Mouse (Mus musculus): ENCODE results near the gene Rnf208. TPM values are rescaled to one million over a fixed set of nuclear protein-coding genes. Genes with fewer than 3 reads are reported as not detected.

Rnf208 gene
- polyA plus RNA-seq (2014; fragmentation: Nextera tagmentation; extraction: Ambion mirVana): 11.8 and 16.3 TPM in 2 replicates

DNA sequence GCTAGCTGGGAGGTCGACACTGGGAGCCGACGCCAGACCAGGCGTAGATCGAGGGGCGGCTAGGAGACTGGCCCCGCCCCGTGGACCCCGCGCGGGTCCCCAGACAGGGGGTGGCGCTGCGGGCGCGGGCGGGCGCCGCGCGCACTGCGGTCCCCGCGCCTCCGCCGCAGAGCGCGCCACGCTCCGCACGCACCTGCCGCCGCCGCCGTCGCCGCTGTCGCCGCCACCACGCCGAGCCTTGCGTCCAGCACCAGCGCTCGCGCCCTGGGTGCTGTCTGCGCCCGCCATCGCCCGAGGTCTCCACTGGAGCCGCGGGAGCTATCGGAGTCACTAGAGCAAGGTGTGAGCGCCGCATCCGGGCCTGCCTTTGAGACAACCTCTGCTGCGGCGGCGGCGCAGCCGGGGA lies at the start of gene Rnf208, which contains the start of gene Cysrt1:
Gene Rnf208 (plus strand): TSS at position 155 of the 406 bp plus-strand sequence.
Gene Cysrt1 (minus strand): TSS at position 352 of the 406 bp plus-strand sequence.
- no peak for DNase-seq (ENCODE audit: low spot score)
- 0% methylated on average over 1 of the region's 59 CpGs for WGBS
- Histone ChIP-seq H3K4me1 (ENCODE audit: control insufficient read depth, insufficient read depth, low read length) (peaks cover 15% of the 10 kb centered on the region), H3K36me3 (ENCODE audit: control insufficient read depth, insufficient read depth, low read length) (peaks cover 5% of the 10 kb centered on the region; the same call in 1 of the 2 replicates), H3K4me3 (ENCODE audit: low read depth, low read length) (peak within 1 kb of the TSS; percentile 59), H3K9ac (ENCODE audit: low read depth, low read length) (peak within 1 kb of the TSS; percentile 65), H3K4me2 (ENCODE audit: low read depth, low read length) (peak within 1 kb of the TSS; percentile 96), H3K27ac (replicated peaks; ENCODE audit: low read depth, low read length) (0 out of 2 replicates have a peak within 1 kb of the TSS, but pooled peaks have one; percentile 25), H3K27me3 (replicated peaks; ENCODE audit: control insufficient read depth, insufficient read depth, low read length) (peaks cover 13% of the 10 kb centered on the region), H3K9me3 (ENCODE audit: control insufficient read depth, low read length) (no peaks in the 10 kb centered on the region)
- peak; percentile 24; the same call in 1 of the 2 replicates for ATAC-seq (ENCODE audit: low read depth)

GRCm38 (mm10) chr2:25193330-25193770 lies 48.7 kb upstream of the Rnf208 start:
- 0% methylated on average over 6 of the region's 6 CpGs for WGBS
- DNase-seq (ENCODE audit: low spot score): peak; percentile 90
- ATAC-seq (ENCODE audit: low read depth): peak; percentile 83
- Histone ChIP-seq H3K4me3 (ENCODE audit: low read depth, low read length) (no peak overlapping the region), H3K9me3 (ENCODE audit: control insufficient read depth, low read length) (no peaks in the 10 kb centered on the region), H3K27ac (replicated peaks; ENCODE audit: low read depth, low read length) (no peak overlapping the region), H3K27me3 (replicated peaks; ENCODE audit: control insufficient read depth, insufficient read depth, low read length) (peaks cover 28% of the 10 kb centered on the region), H3K4me2 (ENCODE audit: low read depth, low read length) (peak overlapping the region; percentile 21; the same call in 1 of the 2 replicates), H3K4me1 (ENCODE audit: control insufficient read depth, insufficient read depth, low read length) (no peaks in the 10 kb centered on the region; the same call in 1 of the 2 replicates), H3K36me3 (ENCODE audit: control insufficient read depth, insufficient read depth, low read length) (peaks cover 4% of the 10 kb centered on the region; the same call in 1 of the 2 replicates), H3K9ac (ENCODE audit: low read depth, low read length) (no peak overlapping the region)

- 79% methylated on average over 5 of the region's 5 CpGs for WGBS
- no peak overlapping the region for H3K4me3 ChIP-seq (ENCODE audit: low read depth, low read length)
- ATAC-seq (ENCODE audit: low read depth): no peak
- H3K27me3 ChIP-seq (replicated peaks; ENCODE audit: control insufficient read depth, insufficient read depth, low read length): peaks cover 28% of the 10 kb centered on the region
- no peak overlapping the region for H3K9ac ChIP-seq (ENCODE audit: low read depth, low read length)
- no peak overlapping the region for H3K4me2 ChIP-seq (ENCODE audit: low read depth, low read length)
- no peak overlapping the region for H3K27ac ChIP-seq (replicated peaks; ENCODE audit: low read depth, low read length)
- H3K9me3 ChIP-seq (ENCODE audit: control insufficient read depth, low read length): no peaks in the 10 kb centered on the region
- no peaks in the 10 kb centered on the region; the same call in 1 of the 2 replicates for H3K4me1 ChIP-seq (ENCODE audit: control insufficient read depth, insufficient read depth, low read length)
- DNase-seq (ENCODE audit: low spot score): no peak
- H3K36me3 ChIP-seq (ENCODE audit: control insufficient read depth, insufficient read depth, low read length): peaks cover 10% of the 10 kb centered on the region; the same call in 1 of the 2 replicates
Measured at GRCm38 (mm10) chr2:25194006-25194405, 48.0 kb upstream of the Rnf208 start.

GRCm38 (mm10) chr2:25194486-25195171 lies 47.4 kb upstream of the Rnf208 start:
- Histone ChIP-seq H3K4me1 (ENCODE audit: control insufficient read depth, insufficient read depth, low read length) (no peaks in the 10 kb centered on the region; the same call in 1 of the 2 replicates), H3K4me3 (ENCODE audit: low read depth, low read length) (no peak overlapping the region), H3K9me3 (ENCODE audit: control insufficient read depth, low read length) (no peaks in the 10 kb centered on the region), H3K4me2 (ENCODE audit: low read depth, low read length) (peak overlapping the region; percentile 51; the same call in 1 of the 2 replicates), H3K36me3 (ENCODE audit: control insufficient read depth, insufficient read depth, low read length) (peaks cover 17% of the 10 kb centered on the region), H3K9ac (ENCODE audit: low read depth, low read length) (no peak overlapping the region), H3K27me3 (replicated peaks; ENCODE audit: control insufficient read depth, insufficient read depth, low read length) (peaks cover 28% of the 10 kb centered on the region), H3K27ac (replicated peaks; ENCODE audit: low read depth, low read length) (no peak overlapping the region)
- ATAC-seq (ENCODE audit: low read depth) (no peak), DNase-seq (ENCODE audit: low spot score) (no peak)
- WGBS: 86% methylated on average over 13 of the region's 17 CpGs

GRCm38 (mm10) chr2:25195211-25196156 lies 46.6 kb upstream of the Rnf208 start:
- H3K27me3 ChIP-seq (replicated peaks; ENCODE audit: control insufficient read depth, insufficient read depth, low read length): peaks cover 28% of the 10 kb centered on the region
- no peak overlapping the region for H3K27ac ChIP-seq (replicated peaks; ENCODE audit: low read depth, low read length)
- 21% methylated on average over 55 of the region's 55 CpGs for WGBS
- DNase-seq (ENCODE audit: low spot score): no peak
- no peaks in the 10 kb centered on the region for H3K9me3 ChIP-seq (ENCODE audit: control insufficient read depth, low read length)
- peak overlapping the region; percentile 51 for H3K4me2 ChIP-seq (ENCODE audit: low read depth, low read length)
- peak overlapping the region; percentile 46 for H3K9ac ChIP-seq (ENCODE audit: low read depth, low read length)
- peaks cover 25% of the 10 kb centered on the region for H3K36me3 ChIP-seq (ENCODE audit: control insufficient read depth, insufficient read depth, low read length)
- no peak for ATAC-seq (ENCODE audit: low read depth)
- H3K4me1 ChIP-seq (ENCODE audit: control insufficient read depth, insufficient read depth, low read length): no peaks in the 10 kb centered on the region; the same call in 1 of the 2 replicates
- peak overlapping the region; percentile 28 for H3K4me3 ChIP-seq (ENCODE audit: low read depth, low read length)

DNA sequence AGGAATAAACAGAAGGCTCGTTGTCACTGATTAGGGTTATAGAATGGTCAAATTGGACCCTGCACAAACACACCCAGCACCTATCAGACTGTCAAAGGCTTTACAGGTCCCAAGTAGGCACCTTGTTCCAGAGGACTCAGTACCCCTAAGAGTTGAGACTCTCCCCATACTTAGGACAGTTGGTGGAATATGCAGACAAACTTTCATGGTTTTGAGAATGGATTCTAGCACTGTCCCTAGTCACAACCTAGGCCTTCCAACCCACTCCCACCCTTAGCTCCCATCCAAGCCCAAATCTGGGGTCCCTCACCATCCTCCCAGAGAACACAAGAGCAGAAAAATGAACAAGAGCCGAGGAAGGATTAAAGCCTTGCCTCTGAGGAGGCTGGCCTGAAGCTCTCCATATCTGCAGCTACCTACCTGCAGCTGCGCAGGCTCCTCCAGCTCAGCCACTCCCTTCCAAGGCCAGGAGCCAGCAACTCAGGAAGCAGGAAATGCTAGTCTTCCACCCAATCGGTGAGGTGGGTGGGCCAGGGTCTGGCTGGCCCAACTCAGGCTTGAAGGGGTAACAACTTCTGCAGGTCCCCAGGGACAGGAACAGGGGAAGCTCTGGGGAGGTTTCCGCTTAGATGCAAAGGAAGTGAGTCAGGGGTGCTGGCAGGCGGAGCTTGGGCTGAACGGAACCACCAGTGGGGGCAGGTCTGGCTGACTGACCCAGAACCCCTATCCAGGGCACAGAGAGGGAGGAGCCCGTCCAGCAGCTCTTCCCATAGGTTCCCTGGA lies 45.7 kb upstream of the Rnf208 start, which contains the start of gene Tor4a:
Gene Tor4a (minus strand): TSS at position 715 of the 783 bp plus-strand sequence.
- DNase-seq (ENCODE audit: low spot score): peak; percentile 89
- Histone ChIP-seq H3K4me2 (ENCODE audit: low read depth, low read length) (peak within 1 kb of the TSS; percentile 51), H3K4me3 (ENCODE audit: low read depth, low read length) (peak within 1 kb of the TSS; percentile 28), H3K27me3 (replicated peaks; ENCODE audit: control insufficient read depth, insufficient read depth, low read length) (peaks cover 28% of the 10 kb centered on the region), H3K4me1 (ENCODE audit: control insufficient read depth, insufficient read depth, low read length) (no peaks in the 10 kb centered on the region; the same call in 1 of the 2 replicates), H3K9me3 (ENCODE audit: control insufficient read depth, low read length) (no peaks in the 10 kb centered on the region), H3K36me3 (ENCODE audit: control insufficient read depth, insufficient read depth, low read length) (peaks cover 34% of the 10 kb centered on the region), H3K27ac (replicated peaks; ENCODE audit: low read depth, low read length) (peak within 1 kb of the TSS; percentile 13; the same call in 1 of the 2 replicates), H3K9ac (ENCODE audit: low read depth, low read length) (peak within 1 kb of the TSS; percentile 46)
- WGBS: 9% methylated on average over 7 of the region's 8 CpGs
- peak; percentile 74 for ATAC-seq (ENCODE audit: low read depth)

GRCm38 (mm10) chr2:25197191-25197590 lies 44.9 kb upstream of the Rnf208 start:
- Histone ChIP-seq H3K4me1 (ENCODE audit: control insufficient read depth, insufficient read depth, low read length) (no peaks in the 10 kb centered on the region; the same call in 1 of the 2 replicates), H3K9ac (ENCODE audit: low read depth, low read length) (no peak overlapping the region), H3K36me3 (ENCODE audit: control insufficient read depth, insufficient read depth, low read length) (peaks cover 42% of the 10 kb centered on the region), H3K4me3 (ENCODE audit: low read depth, low read length) (no peak overlapping the region), H3K27me3 (replicated peaks; ENCODE audit: control insufficient read depth, insufficient read depth, low read length) (peaks cover 28% of the 10 kb centered on the region), H3K27ac (replicated peaks; ENCODE audit: low read depth, low read length) (peak overlapping the region; percentile 13; the same call in 1 of the 2 replicates), H3K4me2 (ENCODE audit: low read depth, low read length) (peak overlapping the region; percentile 51), H3K9me3 (ENCODE audit: control insufficient read depth, low read length) (no peaks in the 10 kb centered on the region)
- WGBS: 16% methylated on average over 2 of the region's 2 CpGs
- DNase-seq (ENCODE audit: low spot score) (no peak), ATAC-seq (ENCODE audit: low read depth) (no peak)
